Mouse (Mus musculus): ENCODE results near the gene Dgkg. TPM values are rescaled to one million over a fixed set of nuclear protein-coding genes. Genes with fewer than 3 reads are reported as not detected.

The Dgkg gene
- polyA plus RNA-seq, 1 experiment from 2014 or later = 2.1 TPM

DNA sequence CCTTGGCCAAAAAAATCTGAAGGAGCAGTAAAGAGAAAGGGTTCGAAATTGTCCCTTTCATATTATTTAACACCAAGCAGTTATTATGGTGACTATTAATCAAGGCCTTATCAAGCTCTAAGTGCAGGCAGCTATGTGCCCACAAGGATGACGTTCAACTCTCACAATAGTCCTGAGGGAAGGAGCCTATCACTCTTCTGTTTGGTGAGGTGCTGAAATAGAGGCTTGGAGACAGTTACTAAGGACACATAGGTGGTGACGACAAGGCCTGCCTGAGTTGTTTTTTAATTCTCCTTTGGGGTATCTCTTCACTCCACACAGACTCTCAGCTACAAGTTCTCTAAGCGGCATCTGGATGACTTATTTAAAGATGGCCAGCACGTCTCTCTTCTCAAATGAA, 161.8 kb downstream of the Dgkg start:
- H3K9me3 ChIP-seq (replicated peaks; ENCODE audit: control insufficient read depth, low read length) = no peaks in the 10 kb centered on the region
- no peaks in the 10 kb centered on the region for H3K27me3 ChIP-seq (ENCODE audit: control insufficient read depth, insufficient read depth, low read length)
- H3K4me1 ChIP-seq (ENCODE audit: control insufficient read depth, insufficient read depth, low read length) = 0 out of 2 replicates have a peak, but pooled peaks cover 8% of the 10 kb centered on the region
- no peak overlapping the region for H3K27ac ChIP-seq (ENCODE audit: low read length)
- WGBS = 69% methylated on average over 5 of the region's 5 CpGs
- H3K9ac ChIP-seq (ENCODE audit: low read length) = no peak overlapping the region
- H3K36me3 ChIP-seq (ENCODE audit: control insufficient read depth, insufficient read depth, low read length) = no peaks in the 10 kb centered on the region
- no peak for ATAC-seq (ENCODE audit: insufficient read depth, low FRiP score)
- no peak overlapping the region for H3K4me2 ChIP-seq (ENCODE audit: low read depth, low read length)
- no peak overlapping the region for H3K4me3 ChIP-seq (replicated peaks; ENCODE audit: low read length)

DNA sequence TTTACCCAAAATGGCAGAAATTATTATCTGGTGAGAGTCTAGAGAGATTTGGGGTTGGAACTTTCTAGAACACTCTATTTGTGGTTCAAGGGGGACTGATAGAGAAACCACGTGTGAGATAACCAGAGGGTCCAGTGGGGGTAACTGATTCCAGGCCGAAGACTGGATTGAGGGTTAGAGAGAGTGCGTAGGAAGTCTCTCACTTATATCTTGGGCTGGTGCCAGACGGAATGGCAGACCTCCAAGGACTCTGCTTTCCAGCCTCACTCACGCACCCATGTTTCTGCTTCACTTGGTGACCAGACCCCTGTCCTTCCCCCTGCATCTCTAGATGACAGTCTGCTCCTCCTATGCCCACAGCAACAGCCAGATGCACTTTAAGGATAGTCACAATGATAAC, 162.2 kb downstream of the Dgkg start:
- Histone ChIP-seq H3K27me3 (ENCODE audit: control insufficient read depth, insufficient read depth, low read length) (no peaks in the 10 kb centered on the region), H3K27ac (ENCODE audit: low read length) (no peak overlapping the region), H3K4me1 (ENCODE audit: control insufficient read depth, insufficient read depth, low read length) (0 out of 2 replicates have a peak, but pooled peaks cover 8% of the 10 kb centered on the region), H3K4me2 (ENCODE audit: low read depth, low read length) (no peak overlapping the region), H3K9ac (ENCODE audit: low read length) (no peak overlapping the region), H3K4me3 (replicated peaks; ENCODE audit: low read length) (no peak overlapping the region), H3K36me3 (ENCODE audit: control insufficient read depth, insufficient read depth, low read length) (no peaks in the 10 kb centered on the region), H3K9me3 (replicated peaks; ENCODE audit: control insufficient read depth, low read length) (no peaks in the 10 kb centered on the region)
- ATAC-seq (ENCODE audit: insufficient read depth, low FRiP score) = peak; percentile 25; the same call in 1 of the 2 replicates
- WGBS = 45% methylated on average over 5 of the region's 5 CpGs

DNA sequence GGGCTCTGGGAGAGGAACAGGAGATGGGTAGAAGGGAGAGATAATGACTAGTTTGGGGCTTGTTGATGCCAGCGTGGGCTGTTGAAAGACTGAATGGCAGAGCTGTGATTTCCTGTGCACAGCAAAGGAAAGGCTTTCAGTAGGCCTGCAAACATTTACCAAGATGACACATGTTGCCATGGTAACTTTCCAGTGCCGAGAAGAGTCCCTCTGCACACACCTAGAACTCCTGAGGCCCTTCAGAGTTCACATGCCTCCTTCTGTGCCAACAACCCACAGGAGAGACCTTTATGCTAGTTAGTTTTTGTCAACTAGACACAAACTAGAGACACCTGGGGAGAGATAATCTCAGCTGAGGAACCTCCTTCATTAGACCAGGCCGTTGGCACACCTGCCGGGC, 163.6 kb downstream of the Dgkg start:
- no peak overlapping the region for H3K4me3 ChIP-seq (replicated peaks; ENCODE audit: low read length)
- no peaks in the 10 kb centered on the region for H3K36me3 ChIP-seq (ENCODE audit: control insufficient read depth, insufficient read depth, low read length)
- 0 out of 2 replicates have a peak, but pooled peaks cover 8% of the 10 kb centered on the region for H3K4me1 ChIP-seq (ENCODE audit: control insufficient read depth, insufficient read depth, low read length)
- H3K27ac ChIP-seq (ENCODE audit: low read length) = no peak overlapping the region
- H3K27me3 ChIP-seq (ENCODE audit: control insufficient read depth, insufficient read depth, low read length) = no peaks in the 10 kb centered on the region
- H3K9me3 ChIP-seq (replicated peaks; ENCODE audit: control insufficient read depth, low read length) = no peaks in the 10 kb centered on the region
- WGBS = 66% methylated on average over 4 of the region's 4 CpGs
- no peak overlapping the region for H3K9ac ChIP-seq (ENCODE audit: low read length)
- ATAC-seq (ENCODE audit: insufficient read depth, low FRiP score) = no peak
- no peak overlapping the region for H3K4me2 ChIP-seq (ENCODE audit: low read depth, low read length)

DNA sequence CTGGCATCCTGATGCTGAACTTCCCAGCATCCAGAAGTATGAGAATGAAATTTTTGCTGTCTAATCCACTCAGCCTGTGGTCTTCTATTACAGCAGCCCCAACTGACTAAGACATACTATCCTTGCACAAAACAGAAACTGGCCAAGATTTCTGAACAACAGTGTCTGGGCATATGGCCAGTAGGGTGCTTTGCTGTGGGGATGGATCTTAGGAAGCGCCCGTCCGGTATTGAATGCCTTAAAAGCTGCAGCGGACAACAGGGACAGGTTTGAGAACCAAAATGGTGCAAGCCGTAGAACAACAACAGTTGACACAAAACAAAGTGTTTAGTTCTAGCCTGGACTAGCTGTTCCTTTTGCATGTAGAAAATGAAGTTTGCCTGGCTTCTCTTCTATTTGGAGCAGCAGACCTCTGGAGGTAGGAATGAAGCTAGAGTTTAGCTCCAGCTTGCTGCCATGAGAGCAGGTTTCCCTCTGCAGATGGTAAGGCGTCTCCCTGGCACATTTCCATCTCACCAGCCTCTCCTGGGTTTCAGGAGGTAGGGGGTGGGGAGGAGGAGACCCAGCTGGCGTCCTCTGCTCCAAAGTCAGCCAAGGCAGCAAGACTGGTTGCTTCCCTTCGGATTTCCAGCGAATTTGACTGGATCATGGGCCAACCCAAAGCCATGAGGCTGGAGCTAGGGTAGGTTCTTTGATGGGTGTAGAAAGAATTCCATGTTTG, 165.4 kb downstream of the Dgkg start:
- no peak overlapping the region for H3K4me3 ChIP-seq (replicated peaks; ENCODE audit: low read length)
- H3K9me3 ChIP-seq (replicated peaks; ENCODE audit: control insufficient read depth, low read length) = no peaks in the 10 kb centered on the region
- no peak overlapping the region for H3K4me2 ChIP-seq (ENCODE audit: low read depth, low read length)
- H3K4me1 ChIP-seq (ENCODE audit: control insufficient read depth, insufficient read depth, low read length) = 0 out of 2 replicates have a peak, but pooled peaks cover 8% of the 10 kb centered on the region
- H3K9ac ChIP-seq (ENCODE audit: low read length) = no peak overlapping the region
- H3K27ac ChIP-seq (ENCODE audit: low read length) = no peak overlapping the region
- no peaks in the 10 kb centered on the region for H3K36me3 ChIP-seq (ENCODE audit: control insufficient read depth, insufficient read depth, low read length)
- no peak for ATAC-seq (ENCODE audit: insufficient read depth, low FRiP score)
- no peaks in the 10 kb centered on the region for H3K27me3 ChIP-seq (ENCODE audit: control insufficient read depth, insufficient read depth, low read length)
- 83% methylated on average over 9 of the region's 9 CpGs for WGBS

DNA sequence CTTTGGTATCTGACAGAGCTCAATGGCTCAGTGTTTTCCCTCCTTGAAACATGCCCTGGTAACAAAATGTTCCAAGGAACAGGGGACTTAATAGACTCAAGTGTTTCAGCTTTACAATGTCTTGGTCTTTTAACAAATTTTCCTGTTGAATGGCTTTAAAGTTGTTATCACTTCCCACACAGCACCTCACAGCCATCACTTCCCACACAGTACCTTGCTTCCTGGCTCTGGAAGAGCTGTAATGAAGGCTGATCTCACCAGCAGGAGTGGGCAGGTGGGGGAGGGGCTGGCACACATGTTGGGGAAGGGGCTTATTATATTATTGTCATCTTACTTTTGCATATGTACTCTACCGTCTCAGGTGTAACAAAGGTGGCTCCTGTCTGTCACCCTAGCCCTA, 173.1 kb downstream of the Dgkg start:
- no peaks in the 10 kb centered on the region for H3K4me1 ChIP-seq (ENCODE audit: control insufficient read depth, insufficient read depth, low read length)
- H3K27ac ChIP-seq (ENCODE audit: low read length) = no peak overlapping the region
- no peak for ATAC-seq (ENCODE audit: insufficient read depth, low FRiP score)
- H3K9ac ChIP-seq (ENCODE audit: low read length) = no peak overlapping the region
- no peak overlapping the region for H3K4me3 ChIP-seq (replicated peaks; ENCODE audit: low read length)
- no peak overlapping the region for H3K4me2 ChIP-seq (ENCODE audit: low read depth, low read length)
- WGBS = 85% methylated on average over 1 of the region's 1 CpGs
- H3K9me3 ChIP-seq (replicated peaks; ENCODE audit: control insufficient read depth, low read length) = no peaks in the 10 kb centered on the region
- H3K36me3 ChIP-seq (ENCODE audit: control insufficient read depth, insufficient read depth, low read length) = no peaks in the 10 kb centered on the region
- H3K27me3 ChIP-seq (ENCODE audit: control insufficient read depth, insufficient read depth, low read length) = no peaks in the 10 kb centered on the region

DNA sequence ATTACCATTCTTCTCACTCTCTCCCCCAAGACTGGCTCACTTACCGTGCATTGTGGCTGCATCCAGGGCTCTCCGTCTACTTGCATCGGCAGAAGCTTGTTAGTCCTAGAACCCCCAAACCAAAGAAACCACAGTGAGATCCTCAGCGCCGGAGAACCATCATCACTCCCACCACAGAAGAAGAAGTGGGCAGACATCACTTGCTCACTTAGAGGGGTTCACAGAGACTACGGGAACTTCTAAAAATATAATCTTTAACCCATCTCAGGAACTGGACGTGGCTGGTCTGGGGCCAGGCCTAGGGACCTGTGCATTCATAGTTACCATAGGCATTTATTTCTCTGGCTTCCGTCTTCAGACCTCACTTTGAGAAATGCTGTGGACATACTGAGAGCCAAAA, 177.7 kb downstream of the Dgkg start:
- WGBS = 86% methylated on average over 8 of the region's 8 CpGs
- Histone ChIP-seq H3K4me3 (replicated peaks; ENCODE audit: low read length) (no peak overlapping the region), H3K4me1 (ENCODE audit: control insufficient read depth, insufficient read depth, low read length) (no peaks in the 10 kb centered on the region), H3K4me2 (ENCODE audit: low read depth, low read length) (no peak overlapping the region), H3K27ac (ENCODE audit: low read length) (no peak overlapping the region), H3K9ac (ENCODE audit: low read length) (no peak overlapping the region), H3K36me3 (ENCODE audit: control insufficient read depth, insufficient read depth, low read length) (no peaks in the 10 kb centered on the region), H3K9me3 (replicated peaks; ENCODE audit: control insufficient read depth, low read length) (no peaks in the 10 kb centered on the region), H3K27me3 (ENCODE audit: control insufficient read depth, insufficient read depth, low read length) (no peaks in the 10 kb centered on the region)
- no peak for ATAC-seq (ENCODE audit: insufficient read depth, low FRiP score)

DNA sequence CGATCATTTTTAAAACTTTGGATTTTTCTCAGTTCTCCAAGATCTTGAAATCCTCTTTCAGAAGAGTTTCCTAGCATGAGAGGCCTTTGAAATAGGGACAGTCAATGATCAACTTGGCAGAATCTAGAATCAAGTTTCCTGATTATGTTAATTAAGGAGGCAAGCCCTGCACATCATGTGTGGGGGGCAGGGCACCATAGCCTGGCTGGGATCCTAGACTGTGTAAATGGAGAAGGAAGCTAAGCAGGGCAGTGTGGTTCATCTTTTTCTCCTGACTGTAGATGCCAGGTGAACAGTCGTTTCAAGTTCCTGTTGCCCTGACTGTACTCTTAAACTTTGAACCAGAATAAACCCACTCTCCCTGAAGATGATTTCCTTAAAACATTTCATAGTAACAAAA, 185.3 kb downstream of the Dgkg start:
- no peak overlapping the region for H3K9ac ChIP-seq (ENCODE audit: low read length)
- no peak overlapping the region for H3K4me2 ChIP-seq (ENCODE audit: low read depth, low read length)
- no peak for ATAC-seq (ENCODE audit: insufficient read depth, low FRiP score)
- H3K9me3 ChIP-seq (replicated peaks; ENCODE audit: control insufficient read depth, low read length) = no peaks in the 10 kb centered on the region
- H3K27me3 ChIP-seq (ENCODE audit: control insufficient read depth, insufficient read depth, low read length) = no peaks in the 10 kb centered on the region
- 78% methylated on average over 2 of the region's 2 CpGs for WGBS
- no peak overlapping the region for H3K27ac ChIP-seq (ENCODE audit: low read length)
- H3K4me3 ChIP-seq (replicated peaks; ENCODE audit: low read length) = no peak overlapping the region
- H3K4me1 ChIP-seq (ENCODE audit: control insufficient read depth, insufficient read depth, low read length) = peaks cover 2% of the 10 kb centered on the region; the same call in 1 of the 2 replicates
- no peaks in the 10 kb centered on the region for H3K36me3 ChIP-seq (ENCODE audit: control insufficient read depth, insufficient read depth, low read length)

DNA sequence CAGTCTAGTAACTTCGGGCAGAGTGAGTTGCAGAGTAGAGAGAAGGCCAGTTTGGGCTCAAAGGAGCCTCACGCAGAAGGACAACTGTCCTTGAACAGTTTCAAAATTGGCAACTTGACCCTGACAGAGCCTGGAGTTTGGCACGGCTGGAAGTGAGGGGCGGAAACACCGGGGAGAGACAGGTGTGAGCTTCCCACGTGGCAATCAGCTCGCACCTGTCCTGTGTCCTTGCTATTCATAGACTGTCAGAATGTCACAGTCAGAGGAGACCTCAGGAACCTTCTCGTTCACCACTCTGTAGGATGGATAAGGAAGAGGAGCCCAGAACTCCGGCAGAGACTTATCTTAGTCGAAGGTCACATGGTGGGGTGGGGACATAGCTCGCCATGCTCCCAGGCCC, 187.6 kb downstream of the Dgkg start:
- ATAC-seq (ENCODE audit: insufficient read depth, low FRiP score) = no peak
- Histone ChIP-seq H3K27ac (ENCODE audit: low read length) (no peak overlapping the region), H3K36me3 (ENCODE audit: control insufficient read depth, insufficient read depth, low read length) (no peaks in the 10 kb centered on the region), H3K4me3 (replicated peaks; ENCODE audit: low read length) (no peak overlapping the region), H3K9me3 (replicated peaks; ENCODE audit: control insufficient read depth, low read length) (no peaks in the 10 kb centered on the region), H3K4me2 (ENCODE audit: low read depth, low read length) (no peak overlapping the region), H3K27me3 (ENCODE audit: control insufficient read depth, insufficient read depth, low read length) (no peaks in the 10 kb centered on the region), H3K9ac (ENCODE audit: low read length) (no peak overlapping the region), H3K4me1 (ENCODE audit: control insufficient read depth, insufficient read depth, low read length) (peaks cover 2% of the 10 kb centered on the region; the same call in 1 of the 2 replicates)
- WGBS = 66% methylated on average over 11 of the region's 11 CpGs

DNA sequence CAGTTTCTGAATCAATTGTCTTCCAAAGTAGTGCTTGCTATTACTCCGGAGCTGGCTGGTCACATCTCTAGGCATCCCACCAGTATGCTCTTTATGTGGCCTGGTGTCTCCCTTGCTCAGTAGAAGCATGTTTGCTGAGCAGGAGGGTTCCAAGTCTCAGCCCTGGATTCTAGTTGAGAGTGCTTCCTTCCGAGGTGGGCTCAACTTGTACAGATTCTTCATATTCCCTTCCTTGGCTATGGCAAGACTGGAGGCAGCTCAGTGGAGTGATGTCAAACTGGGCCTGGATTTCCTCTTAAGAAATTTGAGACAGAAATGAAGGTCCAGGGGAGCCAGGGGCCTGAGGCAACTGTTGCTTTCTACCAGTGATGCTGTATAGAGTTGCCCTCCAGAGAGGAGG, 189.9 kb downstream of the Dgkg start:
- H3K27ac ChIP-seq (ENCODE audit: low read length) = no peak overlapping the region
- H3K4me3 ChIP-seq (replicated peaks; ENCODE audit: low read length) = no peak overlapping the region
- no peak overlapping the region for H3K4me2 ChIP-seq (ENCODE audit: low read depth, low read length)
- H3K4me1 ChIP-seq (ENCODE audit: control insufficient read depth, insufficient read depth, low read length) = peaks cover 2% of the 10 kb centered on the region; the same call in 1 of the 2 replicates
- no peak for ATAC-seq (ENCODE audit: insufficient read depth, low FRiP score)
- H3K9ac ChIP-seq (ENCODE audit: low read length) = no peak overlapping the region
- no peaks in the 10 kb centered on the region for H3K36me3 ChIP-seq (ENCODE audit: control insufficient read depth, insufficient read depth, low read length)
- H3K27me3 ChIP-seq (ENCODE audit: control insufficient read depth, insufficient read depth, low read length) = no peaks in the 10 kb centered on the region
- H3K9me3 ChIP-seq (replicated peaks; ENCODE audit: control insufficient read depth, low read length) = no peaks in the 10 kb centered on the region
- WGBS = 81% methylated on average over 2 of the region's 2 CpGs
